Mouse (Mus musculus): ENCODE results near the gene Hyal3. TPM values are rescaled to one million over a fixed set of nuclear protein-coding genes. Genes with fewer than 3 reads are reported as not detected.
"Not testable (repeated sequence)": the region's sequence is repeated elsewhere in the genome, so short reads cannot be mapped to it uniquely, and the experiment has no call there.

Hyal3 gene
- polyA plus RNA-seq, 2 experiments from 2014 or later: 0.25 to 0.90 TPM

GRCm38 (mm10) chr9:107573774-107574173, 6.8 kb upstream of the Hyal3 start:
- ATAC-seq: not testable (repeated sequence)

GRCm38 (mm10) chr9:107575579-107576356, 4.8 kb upstream of the Hyal3 start:
- no peak for ATAC-seq

- ATAC-seq: no peak
Observed at GRCm38 (mm10) chr9:107576357-107577107, 4.1 kb upstream of the Hyal3 start, which contains the start of gene Hyal1. Gene Hyal1 (plus strand): TSS chr9:107576927.

GRCm38 (mm10) chr9:107577871-107578270, 2.7 kb upstream of the Hyal3 start:
- no peak for ATAC-seq

- no peak for ATAC-seq
Observed at GRCm38 (mm10) chr9:107578587-107578986, 2.0 kb upstream of the Hyal3 start, which contains the start of gene Naa80. Gene Naa80 (plus strand): TSS chr9:107578887.

GRCm38 (mm10) chr9:107579023-107579900, 1.4 kb upstream of the Hyal3 start:
- ATAC-seq: no peak

GRCm38 (mm10) chr9:107581584-107581983, 966 bp downstream of the Hyal3 start:
- no peak for ATAC-seq

GRCm38 (mm10) chr9:107582509-107583062, 2.0 kb downstream of the Hyal3 start:
- no peak for ATAC-seq

- no peak for ATAC-seq
Observed at GRCm38 (mm10) chr9:107583174-107583573, 2.6 kb downstream of the Hyal3 start.

- ATAC-seq: no peak
Observed at GRCm38 (mm10) chr9:107586504-107586903, 5.9 kb downstream of the Hyal3 start.

- peak; percentile 99 for ATAC-seq
Observed at GRCm38 (mm10) chr9:107586974-107587832, 6.6 kb downstream of the Hyal3 start, which contains the start of gene Ifrd2. Gene Ifrd2 (plus strand): TSS chr9:107587642.

GRCm38 (mm10) chr9:107587833-107588639, 7.4 kb downstream of the Hyal3 start:
- ATAC-seq: no peak

- no peak for ATAC-seq
Observed at GRCm38 (mm10) chr9:107590058-107590772, 9.6 kb downstream of the Hyal3 start.

GRCm38 (mm10) chr9:107590773-107591060, 10.1 kb downstream of the Hyal3 start:
- no peak for ATAC-seq

GRCm38 (mm10) chr9:107593101-107593976, 12.7 kb downstream of the Hyal3 start:
- ATAC-seq: no peak

- no peak for ATAC-seq
Observed at GRCm38 (mm10) chr9:107594281-107595062, 13.9 kb downstream of the Hyal3 start.

GRCm38 (mm10) chr9:107596619-107597569, 16.3 kb downstream of the Hyal3 start:
- no peak for ATAC-seq

Measured in activated CD4-positive, CD25-positive, alpha-beta regulatory T cell, adult 4 months (primary cell).